Mouse (Mus musculus) lung, postnatal 4 days (tissue): ENCODE results near the gene Fbxl15.
A peak's percentile ranks its signal among the peaks of the same experiment; 100 is the strongest.

Source experiments
- DNase-seq, 2 experiments: peaks; one replicate each; pipeline ENCODE4 v3.0.0; 2021

Gene Fbxl15

DNA sequence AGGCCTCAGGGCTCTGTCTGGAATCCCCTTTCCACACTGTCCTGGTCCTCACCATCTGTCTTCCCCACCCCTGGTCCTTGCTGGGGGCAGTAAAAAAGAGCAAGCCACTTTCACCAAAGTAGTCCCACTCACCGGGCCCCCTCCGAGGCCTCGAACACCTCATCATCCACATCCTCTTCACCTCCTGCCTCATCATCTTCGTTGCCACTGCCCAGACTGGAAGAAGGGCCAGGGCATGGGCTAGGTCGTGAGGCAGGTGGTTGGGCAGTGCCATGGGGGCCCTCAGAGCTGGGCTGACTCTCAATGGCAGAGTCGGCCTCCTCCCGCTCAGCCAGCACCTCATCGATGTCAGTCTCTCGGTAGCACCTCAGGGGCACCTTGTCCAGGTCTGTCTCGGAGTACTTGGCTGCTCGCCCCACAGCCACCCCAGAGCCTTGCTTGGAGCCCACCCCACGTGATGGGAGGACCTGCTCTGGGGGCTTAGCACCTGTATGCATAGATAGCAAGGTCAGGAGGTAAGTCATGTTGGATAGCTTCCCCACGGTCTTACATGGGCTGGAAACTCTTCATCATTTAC, 4.9 kb upstream of the Fbxl15 start:
- DNase-seq: no peak

DNA sequence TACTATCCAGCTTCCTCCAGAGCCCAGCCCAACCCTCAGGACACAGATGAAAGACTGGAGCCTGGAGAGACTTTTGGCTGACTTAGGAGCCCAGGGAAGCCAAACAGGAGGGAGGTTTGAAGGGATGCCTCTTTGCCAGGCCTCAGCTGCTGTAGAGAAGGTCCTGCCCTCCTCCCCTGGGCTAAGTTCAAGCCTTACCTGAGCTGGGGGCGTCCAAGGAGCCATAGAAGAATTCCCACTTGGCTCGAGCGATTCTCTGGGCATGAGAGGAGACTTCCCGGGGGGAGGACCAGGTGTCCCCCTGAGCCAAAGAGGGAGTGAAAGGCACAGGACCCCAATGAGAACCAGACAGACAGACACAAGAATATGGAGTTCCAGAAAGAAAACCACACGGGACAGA, 4.3 kb upstream of the Fbxl15 start:
- no peak for DNase-seq

DNA sequence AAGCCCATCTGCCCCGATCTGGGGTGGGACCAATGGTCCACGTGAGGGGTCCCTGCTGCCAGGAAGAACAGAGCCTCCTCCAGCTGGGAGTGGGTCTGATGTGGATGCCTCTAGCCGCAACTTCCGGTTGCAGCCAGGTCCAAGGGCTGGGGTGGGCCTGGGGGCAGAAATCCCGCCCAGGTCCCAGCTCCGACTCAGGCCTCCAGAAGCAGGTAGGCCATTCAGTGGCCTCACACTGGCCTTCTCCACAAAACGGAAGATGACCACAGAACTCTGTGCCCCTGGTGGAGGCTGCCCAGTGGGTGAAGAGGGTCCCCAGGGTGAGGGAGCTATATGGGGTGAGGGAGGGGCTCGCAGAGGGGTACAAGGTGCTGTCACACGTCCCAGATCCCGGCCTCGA, 3.6 kb upstream of the Fbxl15 start:
- DNase-seq: peak in 1 of 2 experiments; percentile 19

DNA sequence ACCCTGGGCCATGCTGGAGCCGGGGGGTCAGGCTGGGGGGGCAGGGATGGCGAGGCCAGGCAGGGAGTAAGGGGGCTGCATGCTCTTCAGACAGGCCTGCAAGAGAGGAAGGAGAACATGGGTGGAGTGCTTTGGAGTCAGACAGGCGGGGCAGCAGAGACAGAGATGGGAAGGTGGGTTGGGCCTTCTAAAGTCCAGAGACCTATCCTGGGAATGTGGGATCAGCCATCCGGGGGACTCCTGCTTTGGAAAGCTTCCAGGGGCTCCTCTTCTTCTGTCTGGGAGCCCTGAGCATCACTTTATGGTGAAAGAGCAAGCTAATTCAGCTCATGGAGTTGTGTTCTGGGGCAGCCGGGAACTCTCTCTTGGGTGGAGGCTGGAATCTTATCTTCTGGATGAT, 3.1 kb upstream of the Fbxl15 start:
- DNase-seq: no peak

DNA sequence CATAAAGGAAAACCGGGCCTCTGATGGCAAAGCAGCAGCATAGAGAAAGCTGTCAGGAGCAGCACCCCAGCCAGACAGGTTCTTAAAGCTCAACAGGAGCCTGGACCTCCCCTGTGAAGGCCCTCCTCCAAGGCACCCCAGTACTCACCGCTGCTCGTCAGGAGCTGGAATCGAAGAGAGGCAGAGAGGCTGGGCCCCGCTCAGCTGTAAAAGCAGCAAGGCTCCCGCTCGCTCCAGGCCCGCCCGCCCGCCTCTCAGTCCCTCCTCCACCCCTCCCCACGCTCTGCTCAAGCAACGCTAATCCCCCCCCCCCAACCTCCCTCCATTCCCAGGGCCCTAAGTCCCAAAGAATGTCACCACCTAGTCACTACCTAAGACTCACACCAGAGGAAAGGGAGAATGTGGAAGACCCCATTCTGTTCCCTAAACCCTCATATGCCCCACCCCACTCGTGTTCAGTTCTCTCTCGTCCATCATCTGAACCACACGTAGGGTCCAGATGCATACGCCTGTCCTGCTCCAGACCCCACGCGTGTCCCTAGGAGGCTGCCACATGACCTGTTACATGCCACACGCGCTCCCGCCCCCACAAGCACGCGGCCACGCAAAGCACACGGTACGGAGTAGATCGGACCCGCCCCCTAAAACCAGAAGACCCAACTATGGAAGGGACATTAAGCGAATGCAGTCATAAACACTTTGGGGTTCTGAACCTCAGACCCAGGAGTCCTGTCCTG, 1.8 kb upstream of the Fbxl15 start:
- no peak for DNase-seq

DNA sequence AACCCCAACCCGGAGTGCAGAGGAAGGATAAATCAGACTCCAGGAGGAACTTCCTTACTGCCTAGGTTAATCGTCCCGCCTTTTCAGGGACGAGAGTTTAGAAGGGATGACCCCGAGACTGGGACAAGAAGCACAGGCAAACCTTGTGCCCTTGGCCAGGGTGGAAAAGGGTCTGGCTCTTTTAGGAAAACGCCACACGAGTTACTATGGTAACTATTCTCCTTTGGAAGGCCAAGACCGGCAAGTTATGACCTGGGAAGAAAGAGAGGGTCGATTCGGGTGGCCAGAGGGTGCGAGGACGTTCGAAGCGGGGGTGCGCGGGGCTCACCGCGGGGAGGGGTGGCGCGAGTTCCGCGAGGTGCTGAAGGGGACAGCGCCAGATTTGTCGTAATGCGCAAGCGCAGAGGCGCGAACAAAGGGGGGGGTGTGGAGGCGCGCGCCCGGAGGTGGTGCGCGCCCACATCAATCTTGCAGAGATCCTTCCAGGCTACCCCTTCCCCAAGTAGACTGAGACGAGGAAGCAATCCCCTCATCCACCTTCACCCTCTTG, 1.2 kb upstream of the Fbxl15 start, which contains the start of gene Psd:
Psd (minus strand) TSS at position 401 of the 550 bp plus-strand sequence.
- DNase-seq: peak; percentile 53 to 54

DNA sequence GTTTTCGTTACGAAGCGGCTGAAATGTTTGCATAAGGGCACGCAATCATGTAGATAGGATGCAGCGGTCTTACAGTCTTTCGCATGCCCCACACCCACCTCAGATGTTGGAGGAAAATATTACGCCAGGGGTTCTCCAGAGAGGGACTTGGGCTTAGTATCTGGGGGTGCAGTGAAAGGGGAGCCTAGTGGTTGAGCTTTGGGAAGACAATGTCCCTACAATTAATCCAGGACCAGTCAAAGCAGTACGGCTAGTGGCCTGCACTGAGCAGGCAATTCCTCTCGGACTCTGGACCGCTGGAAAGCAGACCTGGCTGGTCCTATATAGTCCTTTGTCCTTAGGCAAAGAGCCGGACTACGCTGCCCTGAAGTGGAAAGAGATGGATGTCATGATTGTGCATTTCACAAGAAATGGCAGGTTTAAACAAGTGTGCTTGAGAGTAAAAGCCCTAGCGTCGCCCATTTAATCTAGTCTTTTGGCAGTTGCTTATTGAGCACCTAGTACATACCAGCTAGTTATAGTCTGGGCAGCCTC, 386 bp upstream of the Fbxl15 start:
- no peak for DNase-seq

DNA sequence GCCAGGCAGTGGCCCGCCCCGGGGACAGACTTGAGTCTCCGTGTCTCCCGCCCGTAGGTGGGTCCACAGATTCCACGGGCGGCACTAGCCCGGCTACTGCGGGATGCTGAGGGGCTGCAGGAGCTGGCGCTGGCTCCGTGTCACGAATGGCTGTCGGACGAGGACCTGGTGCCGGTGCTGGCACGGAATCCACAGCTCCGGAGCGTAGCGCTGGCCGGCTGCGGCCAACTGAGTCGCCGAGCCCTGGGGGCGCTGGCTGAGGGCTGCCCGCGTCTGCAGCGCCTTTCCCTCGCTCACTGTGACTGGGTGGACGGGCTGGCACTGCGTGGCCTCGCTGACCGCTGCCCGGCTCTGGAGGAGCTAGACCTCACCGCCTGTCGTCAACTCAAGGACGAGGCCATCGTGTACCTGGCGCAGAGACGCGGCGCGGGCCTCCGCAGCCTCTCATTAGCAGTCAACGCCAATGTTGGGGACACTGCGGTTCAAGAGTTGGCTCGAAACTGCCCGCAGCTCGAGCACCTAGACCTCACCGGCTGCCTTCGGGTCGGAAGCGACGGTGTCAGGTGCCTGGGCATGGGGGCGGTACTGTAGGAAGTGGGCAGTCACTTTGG, 1.2 kb downstream of the Fbxl15 start:
- DNase-seq: no peak

DNA sequence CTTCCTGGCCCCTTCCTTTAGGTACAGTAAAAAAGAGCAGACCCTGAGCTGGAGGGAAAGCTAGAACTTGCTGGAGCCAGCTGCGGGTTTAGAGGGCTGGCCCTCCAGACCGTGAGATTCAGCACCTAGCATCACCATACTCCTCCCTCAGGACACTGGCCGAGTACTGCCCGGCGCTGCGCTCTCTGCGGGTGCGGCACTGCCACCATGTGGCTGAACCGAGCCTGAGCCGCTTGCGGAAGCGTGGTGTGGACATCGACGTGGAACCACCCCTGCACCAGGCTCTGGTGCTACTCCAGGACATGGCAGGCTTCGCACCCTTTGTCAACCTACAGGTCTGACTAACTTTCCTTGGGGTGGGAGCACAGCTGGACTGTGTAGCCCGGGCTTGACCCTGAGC, 2.0 kb downstream of the Fbxl15 start:
- peak; percentile 88 to 92 for DNase-seq

DNA sequence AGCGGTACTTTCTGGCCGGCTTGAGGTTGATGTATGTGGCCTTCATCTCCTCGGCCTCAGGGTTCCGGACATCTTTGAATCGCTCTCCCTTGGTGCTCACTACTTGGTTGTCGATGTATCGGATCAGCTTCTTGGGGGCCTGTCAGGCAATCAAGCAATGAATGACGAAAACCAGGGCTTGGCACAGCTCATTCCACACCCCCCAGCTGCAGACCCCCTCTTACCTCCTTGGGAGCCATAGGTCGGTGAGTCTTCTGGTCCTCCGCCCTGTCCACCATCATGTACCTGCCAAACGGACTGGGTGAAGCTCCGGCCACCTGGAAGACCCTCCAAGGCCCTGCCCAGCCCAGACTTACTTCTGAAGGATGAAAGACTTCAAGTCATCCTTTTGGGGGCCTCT, 2.7 kb downstream of the Fbxl15 start:
- no peak for DNase-seq

DNA sequence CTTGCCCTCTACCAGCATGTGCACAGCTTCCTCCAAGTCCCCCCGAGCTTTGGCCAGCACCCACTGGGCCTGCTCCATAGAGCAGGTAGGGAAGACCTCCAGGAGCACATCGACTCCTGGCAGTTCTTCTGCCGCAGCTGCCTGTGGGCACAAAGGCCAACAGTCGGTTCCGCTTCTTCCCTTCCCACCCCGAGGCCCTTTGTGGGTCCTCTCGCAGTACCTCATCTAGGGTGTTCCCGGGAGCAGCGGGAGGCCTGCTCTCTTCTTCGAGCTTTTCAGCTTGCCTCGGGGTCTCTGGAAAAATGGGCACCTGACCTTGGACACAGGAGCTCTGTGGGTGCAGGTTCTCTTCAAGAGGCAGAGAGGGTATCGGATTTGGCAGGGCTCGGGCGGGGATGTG, 3.3 kb downstream of the Fbxl15 start:
- no peak for DNase-seq

DNA sequence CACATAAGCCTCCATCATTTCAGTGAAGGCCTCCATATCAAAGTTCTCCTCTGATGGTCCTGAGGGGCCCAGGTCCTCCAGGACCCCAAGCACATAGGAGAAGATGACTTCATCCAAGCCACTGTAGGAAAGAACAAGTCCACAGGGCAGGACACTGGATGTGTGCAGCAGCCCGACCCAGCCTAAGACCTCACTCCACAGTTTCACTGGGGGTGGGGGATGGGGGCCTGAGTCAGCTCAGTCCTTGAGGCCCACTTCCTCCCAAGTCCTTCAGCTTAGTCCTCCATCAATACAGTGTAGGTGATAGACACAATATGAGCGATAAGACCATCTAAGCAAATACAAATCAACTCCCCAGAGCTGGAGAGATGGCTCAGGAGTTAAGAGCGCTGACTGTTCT, 4.0 kb downstream of the Fbxl15 start:
- DNase-seq: no peak

DNA sequence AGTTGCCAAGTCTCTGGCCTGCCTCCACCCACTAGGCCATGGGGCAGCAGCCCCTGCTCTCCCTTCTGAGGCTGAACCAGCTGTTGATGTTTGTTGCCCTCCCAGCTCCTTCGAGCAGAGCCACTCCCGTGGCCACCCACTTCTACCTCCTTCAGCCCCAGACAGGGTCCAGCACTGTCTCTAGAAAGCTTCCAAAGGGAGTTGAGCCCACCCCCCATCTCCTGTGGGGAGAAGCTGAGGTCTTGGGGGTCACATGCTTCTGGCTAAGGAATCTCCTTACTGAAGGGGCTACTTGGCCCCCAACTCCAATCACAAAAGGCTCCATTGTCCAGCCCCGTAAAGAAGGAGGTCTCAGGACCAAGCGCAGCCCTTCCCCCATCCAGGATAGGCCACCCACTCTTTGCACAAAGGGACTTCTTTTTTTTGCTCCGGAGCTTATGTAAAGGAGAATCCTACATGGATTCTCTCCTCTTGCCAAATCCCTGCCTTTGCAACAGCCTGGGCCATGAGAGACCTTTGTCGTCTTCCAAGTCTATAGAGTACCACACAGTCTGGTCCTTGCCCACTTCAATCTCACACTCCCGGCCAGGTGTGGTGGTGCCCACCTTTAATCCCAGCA, 4.8 kb downstream of the Fbxl15 start:
- no peak for DNase-seq

DNA sequence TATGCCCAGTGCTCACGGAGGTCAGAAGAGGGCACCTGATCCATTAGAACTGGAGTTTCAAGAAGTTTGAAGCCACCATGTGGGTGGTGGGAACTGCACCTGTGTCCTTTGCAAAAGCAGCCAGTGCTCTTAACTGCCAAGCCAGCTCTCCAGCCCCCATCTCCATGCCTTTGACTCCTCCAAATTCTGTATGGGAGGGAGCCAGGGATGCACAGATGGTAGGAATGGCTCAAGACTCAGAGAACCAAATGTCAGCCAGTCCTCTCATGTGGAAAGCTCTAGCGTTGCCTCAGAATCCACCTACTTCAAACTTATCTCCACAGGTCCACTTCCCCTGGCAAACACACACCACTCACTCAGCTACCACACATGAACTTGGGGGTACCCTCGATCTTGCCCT, 5.9 kb downstream of the Fbxl15 start:
- DNase-seq: no peak

DNA sequence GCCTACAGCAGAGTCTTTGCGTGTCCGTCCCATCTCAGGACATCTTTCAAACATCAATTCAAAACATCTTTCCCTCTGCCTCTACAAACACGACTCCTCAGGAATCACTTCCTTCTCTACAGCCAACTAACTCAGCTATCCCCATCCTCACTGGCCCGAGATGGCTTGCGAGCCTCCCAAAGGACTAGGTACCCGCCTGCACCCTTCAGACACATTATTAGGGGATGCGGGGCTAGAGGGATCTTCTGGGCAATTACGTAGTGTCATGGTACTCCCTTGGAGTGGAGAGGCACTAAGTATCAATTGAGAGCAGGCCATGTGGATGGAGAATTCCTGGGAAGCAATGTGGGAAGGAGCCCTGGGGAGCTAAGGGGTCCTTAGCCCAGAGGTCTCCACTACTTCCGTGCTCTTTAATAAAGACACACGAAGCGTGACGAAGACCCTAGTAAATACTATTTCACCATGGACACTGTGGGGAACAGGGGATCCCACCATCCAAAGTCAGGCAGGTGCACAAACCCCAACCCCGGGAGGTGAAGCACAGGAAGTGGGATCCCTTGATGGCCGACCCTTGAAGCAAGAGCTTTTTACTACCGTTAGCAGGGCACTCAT, 9.8 kb downstream of the Fbxl15 start:
- no peak for DNase-seq

DNA sequence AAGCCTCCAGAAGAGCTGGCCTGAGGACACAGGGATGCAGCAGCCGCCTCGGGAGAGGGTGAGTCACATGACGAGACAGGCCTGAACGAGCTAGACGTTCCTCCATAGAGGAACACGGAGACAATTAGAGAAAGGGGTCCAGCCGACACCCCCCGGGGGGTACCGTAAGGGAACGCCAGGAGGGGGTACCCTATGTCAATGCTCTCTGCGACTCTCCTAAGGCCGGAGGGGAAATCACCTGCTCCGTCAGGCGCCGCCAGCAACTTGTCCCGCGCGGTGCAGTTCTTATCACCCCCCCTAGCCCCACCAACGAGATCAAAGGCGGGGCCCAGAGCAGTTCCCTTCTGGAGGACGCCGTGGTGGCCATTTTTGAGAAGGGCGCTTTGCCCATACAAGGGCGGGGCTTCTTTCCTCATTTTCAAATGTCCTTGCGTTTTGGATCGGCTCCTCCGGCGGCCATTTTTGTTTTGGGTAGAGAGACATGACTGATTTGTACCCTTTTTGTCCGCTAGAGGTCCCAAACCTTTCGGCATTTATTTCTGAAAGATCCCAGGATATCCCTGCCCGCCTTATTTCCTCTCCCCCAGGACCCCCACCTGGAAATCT, 10.4 kb downstream of the Fbxl15 start, which contains the start of gene Cuedc2:
Cuedc2 (minus strand) TSS at position 372 of the 606 bp plus-strand sequence.
- peak; percentile 96 to 98 for DNase-seq

DNA sequence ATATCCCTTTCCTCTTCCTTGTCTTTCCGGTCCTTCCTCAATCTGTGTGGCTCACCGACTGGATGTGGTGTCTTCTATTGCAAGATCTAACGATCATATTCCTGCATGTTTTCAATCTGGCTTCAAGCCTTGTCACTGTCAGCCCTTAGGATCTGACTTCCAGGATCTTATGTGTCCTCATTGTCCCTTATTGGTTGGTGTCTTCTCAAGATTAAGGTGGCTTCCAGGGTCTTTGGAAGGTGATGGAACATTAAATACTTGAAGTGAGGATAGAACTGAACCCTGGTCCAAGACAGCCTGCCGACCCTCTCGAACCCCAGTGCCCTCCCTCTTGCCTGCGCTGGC, 10.9 kb downstream of the Fbxl15 start:
- no peak for DNase-seq

DNA sequence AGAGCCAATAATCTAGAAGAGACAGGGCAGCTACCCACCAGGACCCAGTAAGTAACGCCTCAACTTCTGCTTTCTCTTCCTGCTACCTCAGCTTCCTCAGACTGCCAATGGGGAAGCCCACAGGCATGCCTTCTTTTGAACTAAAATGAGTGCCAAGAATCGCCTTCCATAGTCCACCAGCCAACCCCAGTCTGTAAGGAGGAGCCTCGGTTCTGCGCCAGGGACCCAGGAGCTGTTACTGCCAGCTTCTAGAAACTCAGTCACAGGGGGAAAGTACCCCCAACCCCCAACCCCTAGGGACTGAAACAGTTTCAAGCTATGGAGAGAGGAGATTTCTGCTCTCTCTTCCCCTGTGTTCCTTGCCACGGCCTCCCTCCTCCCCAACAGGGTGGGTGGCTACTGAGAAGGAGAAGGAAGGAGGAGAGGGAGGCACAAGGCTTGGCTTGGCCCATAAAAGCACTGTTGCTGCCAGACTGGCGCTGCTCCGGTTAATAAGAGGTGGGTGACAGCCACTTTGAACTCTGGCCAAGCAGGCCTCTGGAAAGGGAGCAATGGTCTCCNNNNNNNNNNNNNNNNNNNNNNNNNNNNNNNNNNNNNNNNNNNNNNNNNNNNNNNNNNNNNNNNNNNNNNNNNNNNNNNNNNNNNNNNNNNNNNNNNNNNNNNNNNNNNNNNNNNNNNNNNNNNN, 11.4 kb downstream of the Fbxl15 start:
- DNase-seq: peak; percentile 76 to 86

DNA sequence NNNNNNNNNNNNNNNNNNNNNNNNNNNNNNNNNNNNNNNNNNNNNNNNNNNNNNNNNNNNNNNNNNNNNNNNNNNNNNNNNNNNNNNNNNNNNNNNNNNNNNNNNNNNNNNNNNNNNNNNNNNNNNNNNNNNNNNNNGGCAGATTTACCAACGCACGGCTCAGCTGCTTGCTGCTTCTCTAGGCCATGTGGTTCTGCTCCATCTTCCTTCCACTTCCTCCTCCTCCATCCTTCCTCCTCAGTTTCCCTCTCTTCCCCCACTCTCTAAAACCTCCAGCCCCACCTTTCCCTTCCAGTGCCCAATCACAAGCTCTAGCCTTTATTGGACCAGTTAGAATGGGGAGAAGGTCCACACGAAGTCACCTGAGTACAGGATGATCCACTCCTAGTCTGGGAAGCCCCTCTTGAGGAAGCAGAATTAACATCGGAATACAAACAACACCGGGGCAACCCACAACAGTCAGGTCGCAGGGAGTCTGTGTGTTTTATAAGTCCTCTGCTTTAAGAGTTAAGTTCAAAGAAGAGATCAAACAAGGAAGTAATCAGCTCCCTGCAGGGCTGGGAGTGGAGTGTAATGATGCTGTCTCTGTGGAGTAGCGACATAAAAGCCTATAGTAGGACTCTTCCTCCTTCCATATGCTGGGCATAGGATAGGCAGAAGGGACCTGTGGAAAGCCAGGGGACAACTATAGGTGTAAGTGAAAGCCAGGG, 16.9 kb downstream of the Fbxl15 start:
- no peak for DNase-seq

DNA sequence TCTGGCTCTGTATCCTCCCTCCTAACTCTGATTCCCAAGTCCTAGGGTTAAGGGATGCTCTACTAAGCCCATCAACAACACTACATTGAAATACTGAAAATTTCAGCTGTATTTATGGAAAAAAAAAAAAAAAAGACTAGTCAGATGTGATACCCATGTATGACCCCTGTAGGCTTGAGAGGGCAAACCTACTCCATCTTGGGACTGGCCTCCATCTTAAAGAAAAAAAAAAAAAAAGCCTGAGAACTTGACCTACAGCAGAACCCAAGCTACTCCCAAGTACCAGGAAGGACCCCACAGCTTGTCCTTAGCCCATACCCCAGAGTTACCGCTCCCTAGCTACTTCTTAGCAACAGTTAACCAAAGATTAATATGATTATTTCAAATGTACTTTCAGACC, 19.2 kb downstream of the Fbxl15 start:
- no peak for DNase-seq
